Mouse (Mus musculus): ENCODE results near the gene Dmc1.

DNA sequence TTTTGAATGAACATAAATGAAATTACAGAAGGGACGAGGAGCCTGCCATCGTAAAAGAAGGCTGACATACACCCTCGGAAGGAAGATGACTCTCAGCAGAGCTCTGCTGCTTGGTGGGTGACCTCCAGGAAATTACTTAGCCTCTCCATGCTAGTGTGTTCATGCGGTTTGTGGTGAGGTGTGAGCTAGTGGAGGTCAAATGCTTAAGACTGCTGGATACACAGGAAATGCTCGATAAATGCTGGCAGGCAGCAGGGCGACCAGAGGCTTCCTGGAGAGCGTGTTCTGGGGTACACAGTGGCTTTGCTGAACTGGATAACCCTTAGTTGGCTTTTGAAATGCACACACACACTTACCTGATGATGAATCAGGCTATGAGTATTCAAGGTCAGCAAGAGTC is 13.5 kb upstream of the Dmc1 start:
- no peak for TF ChIP-seq POLR2A (IDR thresholded peaks at IDR 0.05; ENCODE audit: borderline replicate concordance, insufficient read depth, low read length)
- no peak for TF ChIP-seq CTCF (IDR thresholded peaks at IDR 0.05; ENCODE audit: borderline replicate concordance, insufficient read depth, low read depth, low read length)

Measured in cerebellum, adult 2 months (tissue).